Mouse (Mus musculus) olfactory bulb, adult 2 months (tissue): ENCODE results near the gene Opn1sw. TPM values are rescaled to one million over a fixed set of nuclear protein-coding genes. Genes with fewer than 3 reads are reported as not detected.
"Not testable (repeated sequence)": the region's sequence is repeated elsewhere in the genome, so short reads cannot be mapped to it uniquely, and the experiment has no call there.

Experiments
- H3K27ac ChIP-seq: fragments of 200-500 bp; 2 replicates; pipeline ENCODE4 v1.5.1; 2012; ENCODE audit warnings: low read depth, low read length; ENCODE audit not compliant: insufficient read depth
- H3K4me1 ChIP-seq: fragments of 200-500 bp; 2 replicates; pipeline ENCODE4 v1.6.1; 2012; ENCODE audit warnings: low read length; ENCODE audit not compliant: control insufficient read depth, insufficient read depth
- H3K4me3 ChIP-seq: fragments of 200-500 bp; 2 replicates; pipeline ENCODE4 v1.5.1; 2012; ENCODE audit warnings: mild to moderate bottlenecking, low read depth, low read length, moderate library complexity; ENCODE audit not compliant: insufficient read depth
- CTCF ChIP-seq: fragments of 200-500 bp; IDR thresholded peaks from 2 replicates; pipeline ENCODE4 v1.5.1; 2012; ENCODE audit warnings: low read depth, mild to moderate bottlenecking, low read length, moderate library complexity; ENCODE audit not compliant: insufficient read depth
- POLR2A ChIP-seq: fragments of 200-500 bp; IDR thresholded peaks from 2 replicates; pipeline ENCODE4 v1.6.1; 2012; ENCODE audit warnings: mild to moderate bottlenecking, low read depth, low read length, moderate library complexity; ENCODE audit not compliant: insufficient read depth
- WGBS: fragments of 180-500 bp; shearing (Covaris S2); methylation state at CpG from one replicate; pipeline ENCODE4 v1.1.7; 2018; 5-methylcytosine and 5-hydroxymethylcytosine counted together
- polyA plus RNA-seq: library from polyadenylated mRNA; stranded (reverse); fragments of >200 nt; gene quantifications from 2 replicates; pipeline ENCODE4 v1.2.4, GENCODE M21; 2012; ENCODE audit warnings: low replicate concordance; ENCODE audit not compliant: missing spikeins, insufficient read depth, insufficient read length

Gene Opn1sw
- polyA plus RNA-seq, 1 experiment = not detected

- Histone ChIP-seq H3K4me1 (peaks cover 2% of the 10 kb centered on the region; the same call in 1 of the 2 replicates), H3K27ac (no peak overlapping the region), H3K4me3 (no peak overlapping the region)
- WGBS = 74% methylated on average over 3 of the region's 3 CpGs
- TF ChIP-seq POLR2A = no peak
- TF ChIP-seq CTCF = no peak
These were observed 28.9 kb downstream of the Opn1sw start for GRCm38 (mm10) chr6:29359386-29359785.

GRCm38 (mm10) chr6:29352816-29353215, 35.5 kb downstream of the Opn1sw start:
- Histone ChIP-seq H3K27ac (no peak overlapping the region), H3K4me3 (no peak overlapping the region), H3K4me1 (peaks cover 2% of the 10 kb centered on the region; the same call in 1 of the 2 replicates)
- TF ChIP-seq CTCF (no peak), POLR2A (no peak)
- 62% methylated on average over 5 of the region's 5 CpGs for WGBS

GRCm38 (mm10) chr6:29351613-29352012, 36.7 kb downstream of the Opn1sw start:
- no peak overlapping the region for H3K4me3 ChIP-seq
- H3K27ac ChIP-seq = no peak overlapping the region
- no peak for TF ChIP-seq CTCF
- no peak for TF ChIP-seq POLR2A
- H3K4me1 ChIP-seq = no peaks in the 10 kb centered on the region

- Histone ChIP-seq H3K27ac (0 out of 2 replicates have a peak overlapping the region, but pooled peaks have one; percentile 18), H3K4me1 (no peaks in the 10 kb centered on the region), H3K4me3 (peak overlapping the region; percentile 85)
- TF ChIP-seq POLR2A (no peak), CTCF (no peak)
- WGBS = under 1% methylated on average over 15 of the region's 15 CpGs
These were observed 39.9 kb downstream of the Opn1sw start for GRCm38 (mm10) chr6:29348371-29348724.

GRCm38 (mm10) chr6:29347665-29348370, 40.5 kb downstream of the Opn1sw start, which contains the start of gene Calu:
Calu (plus strand) TSS chr6:29348069.
- TF ChIP-seq POLR2A = peak; percentile 93
- TF ChIP-seq CTCF = no peak
- H3K4me3 ChIP-seq = peak within 1 kb of the TSS; percentile 85
- under 1% methylated on average over 55 of the region's 55 CpGs for WGBS
- H3K4me1 ChIP-seq = no peaks in the 10 kb centered on the region
- H3K27ac ChIP-seq = peak within 1 kb of the TSS; percentile 88

GRCm38 (mm10) chr6:29347189-29347588, 41.1 kb downstream of the Opn1sw start:
- Histone ChIP-seq H3K4me1 (no peaks in the 10 kb centered on the region), H3K27ac (peak overlapping the region; percentile 88), H3K4me3 (peak overlapping the region; percentile 84)
- WGBS = 28% methylated on average over 7 of the region's 7 CpGs
- TF ChIP-seq POLR2A (no peak), CTCF (no peak)

GRCm38 (mm10) chr6:29346512-29346911, 41.8 kb downstream of the Opn1sw start:
- not testable (repeated sequence) for H3K4me1 ChIP-seq, H3K4me3 ChIP-seq, H3K27ac ChIP-seq
- WGBS = 88% methylated on average over 2 of the region's 2 CpGs

- 81% methylated on average over 4 of the region's 4 CpGs for WGBS
- TF ChIP-seq POLR2A = no peak
- TF ChIP-seq CTCF = no peak
These were observed 58.8 kb downstream of the Opn1sw start for GRCm38 (mm10) chr6:29329514-29329913.

GRCm38 (mm10) chr6:29326961-29327360, 61.3 kb downstream of the Opn1sw start:
- WGBS = 93% methylated on average over 9 of the region's 9 CpGs
- no peak for TF ChIP-seq CTCF
- no peak for TF ChIP-seq POLR2A
- H3K27ac ChIP-seq = no peak overlapping the region

More at GRCm38 (mm10) chr6:29329514-29329913, 58.8 kb downstream of the Opn1sw start:
- no peaks in the 10 kb centered on the region for H3K4me1 ChIP-seq
- no peak overlapping the region for H3K4me3 ChIP-seq
- H3K27ac ChIP-seq = no peak overlapping the region

More at GRCm38 (mm10) chr6:29326961-29327360, 61.3 kb downstream of the Opn1sw start:
- H3K4me1 ChIP-seq = no peaks in the 10 kb centered on the region
- H3K4me3 ChIP-seq = no peak overlapping the region

Other genes with a start within 250 kb of the Opn1sw start
- gene Rbm28, start 223.5 kb downstream of the Opn1sw start, polyA plus RNA-seq = not detected in 2 replicates
- gene Prrt4, start 208.9 kb downstream of the Opn1sw start, polyA plus RNA-seq = not detected in 2 replicates
- gene Impdh1, start 172.1 kb downstream of the Opn1sw start, polyA plus RNA-seq = not detected in 2 replicates
- gene Hilpda, start 116.0 kb downstream of the Opn1sw start, polyA plus RNA-seq = not detected in 2 replicates
- gene Fam71f2, start 108.9 kb downstream of the Opn1sw start, polyA plus RNA-seq = not detected in 2 replicates
- not detected in 2 replicates for gene Fam71f1, start 69.3 kb downstream of the Opn1sw start, polyA plus RNA-seq
- not detected in 2 replicates for gene Calu, start 40.4 kb downstream of the Opn1sw start, polyA plus RNA-seq
- not detected in 2 replicates for gene Ccdc136, start 7.8 kb upstream of the Opn1sw start, polyA plus RNA-seq
- not detected in 2 replicates for gene Flnc, start 44.8 kb upstream of the Opn1sw start, polyA plus RNA-seq
- not detected in 2 replicates for gene Atp6v1f, start 79.2 kb upstream of the Opn1sw start, polyA plus RNA-seq
- gene Atp6v1fnb, start 83.0 kb upstream of the Opn1sw start, polyA plus RNA-seq = not detected in 2 replicates
- not detected in 2 replicates for gene Kcp, start 119.5 kb upstream of the Opn1sw start, polyA plus RNA-seq
- gene Irf5, start 138.2 kb upstream of the Opn1sw start, polyA plus RNA-seq = not detected in 2 replicates
- 290 TPM in 1 of 2 replicates, not detected in the other for gene Tnpo3, start 221.4 kb upstream of the Opn1sw start, polyA plus RNA-seq